Mouse (Mus musculus): ENCODE data around the gene Rbm5. TPM values are rescaled to one million over a fixed set of nuclear protein-coding genes. Genes with fewer than 3 reads are reported as not detected.

Gene Rbm5
- polyA plus RNA-seq (2014; fragmentation: Nextera tagmentation; extraction: Ambion mirVana), result 145 and 159 TPM in 2 replicates

DNA sequence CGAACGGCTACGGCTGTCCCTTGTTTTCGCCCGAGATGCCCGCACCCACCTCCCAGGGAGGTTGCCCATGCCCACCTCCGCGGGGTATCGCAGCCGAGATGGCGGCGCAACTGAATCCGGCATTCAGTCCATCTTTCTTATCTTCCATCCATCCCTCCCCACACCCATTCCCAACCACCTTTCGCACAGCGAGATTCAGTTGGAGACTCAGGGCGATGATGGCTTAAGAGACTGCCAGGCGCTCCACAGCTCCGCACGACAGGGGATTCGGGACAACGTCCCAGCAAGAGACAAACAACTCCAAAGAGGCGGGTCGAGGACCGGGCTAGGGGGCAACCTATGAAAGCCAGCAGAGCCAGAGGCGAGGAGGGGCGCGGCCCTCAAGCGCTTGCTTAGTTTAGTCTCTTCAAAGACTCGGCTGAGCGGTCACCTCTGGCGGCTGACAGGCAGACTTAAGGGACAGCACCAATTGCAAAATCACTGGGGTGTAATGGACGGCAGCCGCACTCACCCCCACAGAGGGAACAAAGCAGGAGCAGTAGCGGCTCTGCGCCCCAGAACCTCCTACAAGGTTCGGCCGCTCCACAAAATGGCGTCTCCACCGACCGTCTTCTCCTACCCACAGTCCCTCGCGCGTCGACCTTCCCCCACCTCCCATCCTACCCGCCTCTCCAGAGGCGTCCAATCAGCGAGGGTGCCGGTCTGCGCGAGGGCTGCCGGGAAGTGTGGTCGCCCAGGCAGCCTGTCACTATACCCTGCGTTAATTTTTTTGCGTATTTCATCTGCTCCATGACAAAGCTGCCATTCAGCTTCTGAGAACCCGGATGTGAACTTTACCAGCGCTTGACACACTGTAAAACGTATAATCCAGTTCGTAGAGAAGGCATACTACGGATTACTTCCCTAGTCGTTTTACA lies at the start of gene Rbm5:
Gene Rbm5, minus strand, starts transcription at position 623 of the 917 bp plus-strand sequence.
- under 1% methylated on average over 57 of the region's 60 CpGs for WGBS
- H3K4me1 ChIP-seq (ENCODE audit: control insufficient read depth, insufficient read depth, low read length), result peaks cover 11% of the 10 kb centered on the region; the same call in 1 of the 2 replicates

DNA sequence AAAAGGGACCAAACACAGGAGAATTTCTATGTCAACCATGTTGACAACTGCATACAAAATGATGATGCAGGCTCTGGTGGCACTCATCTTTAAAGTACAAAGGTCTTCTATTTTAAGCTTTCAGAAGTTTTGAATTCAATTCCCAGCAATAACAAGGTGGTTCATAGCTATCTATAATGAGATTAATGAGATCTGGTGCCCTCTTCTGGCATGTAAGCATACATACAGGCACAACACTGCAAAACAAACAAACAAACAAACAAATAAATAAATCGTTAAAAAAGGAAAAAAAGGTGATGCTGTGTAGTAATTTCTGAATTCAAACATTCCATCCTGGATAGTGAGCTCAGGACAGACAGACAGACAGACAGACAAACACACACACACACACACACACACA lies 41.3 kb upstream of the Rbm5 start:
- H3K9ac ChIP-seq (ENCODE audit: low read depth, low read length), result no peak overlapping the region
- ATAC-seq (ENCODE audit: low read depth), result no peak
- DNase-seq (ENCODE audit: low spot score), result no peak
- WGBS, result 90% methylated on average over 1 of the region's 1 CpGs
- no peaks in the 10 kb centered on the region for H3K27me3 ChIP-seq (replicated peaks; ENCODE audit: control insufficient read depth, insufficient read depth, low read length)
- H3K27ac ChIP-seq (replicated peaks; ENCODE audit: low read depth, low read length), result no peak overlapping the region
- H3K36me3 ChIP-seq (ENCODE audit: control insufficient read depth, insufficient read depth, low read length), result peaks cover 62% of the 10 kb centered on the region
- no peak overlapping the region for H3K4me3 ChIP-seq (ENCODE audit: low read depth, low read length)
- H3K4me1 ChIP-seq (ENCODE audit: control insufficient read depth, insufficient read depth, low read length), result no peaks in the 10 kb centered on the region
- no peaks in the 10 kb centered on the region for H3K9me3 ChIP-seq (ENCODE audit: control insufficient read depth, low read length)
- no peak overlapping the region for H3K4me2 ChIP-seq (ENCODE audit: low read depth, low read length)

More for the DNA sequence above, at the start of gene Rbm5:
- no peaks in the 10 kb centered on the region for H3K27me3 ChIP-seq (replicated peaks; ENCODE audit: control insufficient read depth, insufficient read depth, low read length)
- peak within 1 kb of the TSS; percentile 94 for H3K27ac ChIP-seq (replicated peaks; ENCODE audit: low read depth, low read length)
- ATAC-seq (ENCODE audit: low read depth), result peak; percentile 100
- H3K9me3 ChIP-seq (ENCODE audit: control insufficient read depth, low read length), result no peaks in the 10 kb centered on the region
- H3K4me3 ChIP-seq (ENCODE audit: low read depth, low read length), result peak within 1 kb of the TSS; percentile 100
- peak; percentile 98 for DNase-seq (ENCODE audit: low spot score)
- peak within 1 kb of the TSS; percentile 82 for H3K4me2 ChIP-seq (ENCODE audit: low read depth, low read length)
- peaks cover 70% of the 10 kb centered on the region for H3K36me3 ChIP-seq (ENCODE audit: control insufficient read depth, insufficient read depth, low read length)
- peak within 1 kb of the TSS; percentile 100 for H3K9ac ChIP-seq (ENCODE audit: low read depth, low read length)

DNA sequence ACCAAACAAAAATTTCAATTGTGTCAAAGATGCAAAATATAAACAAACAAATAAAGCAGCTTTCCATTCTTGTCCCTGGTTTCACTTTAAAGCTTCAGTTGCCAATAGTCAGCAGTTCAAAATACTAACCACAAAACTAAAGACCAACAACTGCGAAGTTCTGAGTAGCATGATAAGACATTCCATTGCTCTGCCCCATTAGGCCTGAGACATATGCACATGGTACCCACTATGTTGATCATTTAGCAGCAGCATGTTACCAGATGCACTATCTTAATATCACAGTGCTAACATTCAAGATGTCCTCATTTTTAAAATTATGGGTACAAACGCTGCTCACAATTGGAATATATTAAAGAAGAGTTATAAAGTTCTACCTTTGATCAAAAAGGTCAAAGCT lies 40.2 kb upstream of the Rbm5 start:
- H3K27ac ChIP-seq (replicated peaks; ENCODE audit: low read depth, low read length), result no peak overlapping the region
- DNase-seq (ENCODE audit: low spot score), result no peak
- no peak overlapping the region for H3K9ac ChIP-seq (ENCODE audit: low read depth, low read length)
- WGBS, result 95% methylated on average over 2 of the region's 2 CpGs
- no peaks in the 10 kb centered on the region for H3K27me3 ChIP-seq (replicated peaks; ENCODE audit: control insufficient read depth, insufficient read depth, low read length)
- peaks cover 55% of the 10 kb centered on the region for H3K36me3 ChIP-seq (ENCODE audit: control insufficient read depth, insufficient read depth, low read length)
- H3K4me3 ChIP-seq (ENCODE audit: low read depth, low read length), result no peak overlapping the region
- H3K4me2 ChIP-seq (ENCODE audit: low read depth, low read length), result no peak overlapping the region
- no peak for ATAC-seq (ENCODE audit: low read depth)
- no peaks in the 10 kb centered on the region for H3K4me1 ChIP-seq (ENCODE audit: control insufficient read depth, insufficient read depth, low read length)
- no peaks in the 10 kb centered on the region for H3K9me3 ChIP-seq (ENCODE audit: control insufficient read depth, low read length)

DNA sequence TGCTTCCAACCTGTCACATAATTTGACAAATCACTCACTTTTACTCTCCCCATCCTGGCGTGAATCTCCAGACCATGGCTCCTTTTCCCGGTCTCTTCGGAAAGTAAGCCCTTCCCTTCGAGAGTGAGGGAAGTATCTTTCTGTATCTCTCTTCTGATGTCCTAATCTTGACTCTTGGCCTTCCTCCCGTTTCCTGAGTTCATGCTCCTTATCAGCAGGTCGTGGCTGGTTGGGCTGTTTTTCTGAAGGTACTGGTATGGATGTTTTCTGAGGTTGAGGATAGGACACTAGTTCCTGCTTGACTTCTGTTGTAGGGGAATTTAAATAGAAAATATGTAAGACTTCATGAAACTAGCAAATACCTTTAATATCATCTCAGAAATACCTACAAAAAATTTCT lies 20.9 kb upstream of the Rbm5 start:
- Histone ChIP-seq H3K9ac (ENCODE audit: low read depth, low read length) (no peak overlapping the region), H3K4me1 (ENCODE audit: control insufficient read depth, insufficient read depth, low read length) (no peaks in the 10 kb centered on the region), H3K9me3 (ENCODE audit: control insufficient read depth, low read length) (no peaks in the 10 kb centered on the region), H3K36me3 (ENCODE audit: control insufficient read depth, insufficient read depth, low read length) (peaks cover 85% of the 10 kb centered on the region), H3K27ac (replicated peaks; ENCODE audit: low read depth, low read length) (no peak overlapping the region), H3K4me3 (ENCODE audit: low read depth, low read length) (no peak overlapping the region), H3K27me3 (replicated peaks; ENCODE audit: control insufficient read depth, insufficient read depth, low read length) (no peaks in the 10 kb centered on the region), H3K4me2 (ENCODE audit: low read depth, low read length) (no peak overlapping the region)
- 92% methylated on average over 6 of the region's 6 CpGs for WGBS
- DNase-seq (ENCODE audit: low spot score) (no peak), ATAC-seq (ENCODE audit: low read depth) (no peak)

DNA sequence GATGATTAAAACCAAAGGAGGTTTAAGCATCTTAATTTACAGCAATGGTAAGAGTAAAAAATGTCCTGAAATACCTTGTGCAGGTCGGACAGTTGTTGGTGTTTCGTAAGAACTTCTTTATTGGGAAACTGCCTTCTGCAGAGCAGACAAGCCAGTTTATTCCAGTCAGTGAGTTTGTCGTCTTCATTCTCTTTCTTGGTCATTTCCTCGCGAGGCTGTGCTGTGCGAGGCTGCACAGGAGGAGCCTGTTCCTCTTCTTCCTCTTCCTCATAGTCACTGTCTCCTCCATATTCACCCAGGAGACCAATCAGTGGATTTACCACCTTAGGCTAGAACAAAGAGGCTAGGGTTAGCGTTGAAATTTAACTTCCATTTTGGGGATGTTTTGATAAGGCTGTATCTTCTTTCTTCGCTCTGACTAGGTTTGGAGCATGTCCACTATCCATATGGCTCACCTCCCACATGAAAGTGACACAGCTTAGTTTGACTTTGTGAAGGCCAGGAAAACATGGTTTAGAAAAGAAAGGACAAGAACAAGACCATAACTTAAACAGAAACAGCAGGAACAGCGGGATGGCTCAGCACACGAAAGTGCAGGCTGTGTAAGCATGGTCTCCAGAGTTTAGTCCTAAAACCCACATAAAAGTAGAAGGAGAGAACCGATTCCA lies 11.9 kb upstream of the Rbm5 start:
- 93% methylated on average over 11 of the region's 11 CpGs for WGBS
- DNase-seq (ENCODE audit: low spot score), result no peak
- Histone ChIP-seq H3K4me2 (ENCODE audit: low read depth, low read length) (no peak overlapping the region), H3K9me3 (ENCODE audit: control insufficient read depth, low read length) (no peaks in the 10 kb centered on the region), H3K9ac (ENCODE audit: low read depth, low read length) (no peak overlapping the region), H3K36me3 (ENCODE audit: control insufficient read depth, insufficient read depth, low read length) (peaks cover 89% of the 10 kb centered on the region), H3K4me1 (ENCODE audit: control insufficient read depth, insufficient read depth, low read length) (no peaks in the 10 kb centered on the region), H3K4me3 (ENCODE audit: low read depth, low read length) (no peak overlapping the region), H3K27me3 (replicated peaks; ENCODE audit: control insufficient read depth, insufficient read depth, low read length) (no peaks in the 10 kb centered on the region), H3K27ac (replicated peaks; ENCODE audit: low read depth, low read length) (no peak overlapping the region)
- ATAC-seq (ENCODE audit: low read depth), result no peak

DNA sequence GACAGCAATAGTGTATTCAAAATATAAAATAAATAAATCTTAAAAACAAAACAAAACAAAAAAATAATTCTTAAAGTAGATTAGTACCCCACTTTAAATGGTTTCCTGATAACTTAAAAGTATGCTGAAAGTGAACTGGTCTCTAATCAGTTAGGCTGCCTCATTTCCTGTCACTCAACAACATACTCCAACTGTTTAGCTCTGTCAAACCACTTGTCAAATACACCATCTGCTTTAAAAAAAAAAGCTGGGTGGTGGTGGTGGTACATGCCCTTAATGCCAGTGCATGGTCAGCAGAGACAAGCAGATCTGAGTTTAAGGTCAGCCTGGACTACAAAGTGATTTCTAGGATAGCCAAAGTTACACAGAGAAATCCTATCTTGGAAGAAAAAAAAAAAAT lies 6.0 kb upstream of the Rbm5 start:
- peaks cover 84% of the 10 kb centered on the region for H3K36me3 ChIP-seq (ENCODE audit: control insufficient read depth, insufficient read depth, low read length)

DNA sequence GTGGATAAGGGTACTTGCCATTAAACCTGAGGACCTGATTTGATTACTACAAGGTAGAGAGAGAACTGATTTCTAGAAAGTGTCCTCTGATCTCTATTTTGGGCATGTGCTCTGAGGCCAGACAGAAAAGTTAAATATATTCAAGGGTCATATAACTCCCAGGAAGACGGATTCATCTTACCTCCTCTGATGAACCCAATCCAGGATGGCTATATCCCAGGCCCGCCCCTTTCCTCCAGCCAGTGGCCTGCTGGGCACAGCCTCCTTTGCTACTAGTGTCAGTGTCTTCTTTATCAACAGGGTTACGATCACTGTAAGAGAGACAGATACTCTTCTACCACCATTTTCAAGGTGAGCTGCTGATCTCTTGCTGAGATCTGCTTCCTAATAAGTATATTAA lies 3.6 kb upstream of the Rbm5 start:
- H3K4me1 ChIP-seq (ENCODE audit: control insufficient read depth, insufficient read depth, low read length), result peaks cover 3% of the 10 kb centered on the region; the same call in 1 of the 2 replicates
- no peak overlapping the region for H3K4me2 ChIP-seq (ENCODE audit: low read depth, low read length)
- H3K9me3 ChIP-seq (ENCODE audit: control insufficient read depth, low read length), result no peaks in the 10 kb centered on the region
- H3K9ac ChIP-seq (ENCODE audit: low read depth, low read length), result no peak overlapping the region
- no peaks in the 10 kb centered on the region for H3K27me3 ChIP-seq (replicated peaks; ENCODE audit: control insufficient read depth, insufficient read depth, low read length)
- H3K27ac ChIP-seq (replicated peaks; ENCODE audit: low read depth, low read length), result no peak overlapping the region
- ATAC-seq (ENCODE audit: low read depth) (no peak), DNase-seq (ENCODE audit: low spot score) (no peak)
- WGBS, result 89% methylated on average over 3 of the region's 3 CpGs
- no peak overlapping the region for H3K4me3 ChIP-seq (ENCODE audit: low read depth, low read length)
- peaks cover 62% of the 10 kb centered on the region for H3K36me3 ChIP-seq (ENCODE audit: control insufficient read depth, insufficient read depth, low read length)

More for the DNA sequence above, 6.0 kb upstream of the Rbm5 start:
- Histone ChIP-seq H3K4me3 (ENCODE audit: low read depth, low read length) (no peak overlapping the region), H3K9me3 (ENCODE audit: control insufficient read depth, low read length) (no peaks in the 10 kb centered on the region), H3K27me3 (replicated peaks; ENCODE audit: control insufficient read depth, insufficient read depth, low read length) (no peaks in the 10 kb centered on the region), H3K9ac (ENCODE audit: low read depth, low read length) (no peak overlapping the region), H3K4me2 (ENCODE audit: low read depth, low read length) (no peak overlapping the region), H3K4me1 (ENCODE audit: control insufficient read depth, insufficient read depth, low read length) (no peaks in the 10 kb centered on the region), H3K27ac (replicated peaks; ENCODE audit: low read depth, low read length) (no peak overlapping the region)
- ATAC-seq (ENCODE audit: low read depth) (no peak), DNase-seq (ENCODE audit: low spot score) (no peak)

DNA sequence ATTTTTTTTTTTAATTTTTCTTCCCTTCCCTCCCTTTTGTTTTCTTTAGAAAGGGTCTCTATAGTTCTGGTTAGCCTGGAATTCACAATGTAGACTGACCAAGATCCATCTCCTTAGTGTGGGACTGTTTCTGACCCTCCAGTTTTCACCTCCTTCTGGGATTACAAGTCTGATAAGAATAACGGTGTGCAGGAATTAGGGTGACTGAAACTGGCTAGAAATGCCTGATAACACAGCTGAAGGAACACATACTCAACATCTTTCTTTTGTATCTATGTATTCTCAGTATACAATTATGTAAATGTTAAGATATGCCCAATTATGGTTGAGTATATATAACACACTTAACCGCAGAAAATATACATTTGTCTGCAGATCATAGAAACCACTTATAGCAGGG lies 986 bp upstream of the Rbm5 start:
- ATAC-seq (ENCODE audit: low read depth) (no peak), DNase-seq (ENCODE audit: low spot score) (no peak)
- H3K36me3 ChIP-seq (ENCODE audit: control insufficient read depth, insufficient read depth, low read length), result peaks cover 70% of the 10 kb centered on the region
- peak overlapping the region; percentile 85; the same call in 1 of the 2 replicates for H3K27ac ChIP-seq (replicated peaks; ENCODE audit: low read depth, low read length)
- peaks cover 11% of the 10 kb centered on the region; the same call in 1 of the 2 replicates for H3K4me1 ChIP-seq (ENCODE audit: control insufficient read depth, insufficient read depth, low read length)
- H3K9me3 ChIP-seq (ENCODE audit: control insufficient read depth, low read length), result no peaks in the 10 kb centered on the region
- whole genome bisulfite sequencing, result 75% methylated on average over 2 of the region's 2 CpGs
- peak overlapping the region; percentile 57; the same call in 1 of the 2 replicates for H3K4me2 ChIP-seq (ENCODE audit: low read depth, low read length)
- H3K4me3 ChIP-seq (ENCODE audit: low read depth, low read length), result no peak overlapping the region
- no peak overlapping the region for H3K9ac ChIP-seq (ENCODE audit: low read depth, low read length)
- no peaks in the 10 kb centered on the region for H3K27me3 ChIP-seq (replicated peaks; ENCODE audit: control insufficient read depth, insufficient read depth, low read length)
